Mouse (Mus musculus): ENCODE data around the gene Insrr.
"Not testable (repeated sequence)": the region's sequence is repeated elsewhere in the genome, so short reads cannot be mapped to it uniquely, and the experiment has no call there.

GRCm38 (mm10) chr3:87824206-87824605 is 27.5 kb downstream of the Insrr start, which contains the start of gene Pear1:
- not testable (repeated sequence) for TF ChIP-seq CTCF (IDR thresholded peaks at IDR 0.05; ENCODE audit: extremely low read depth, insufficient read depth, insufficient read length, insufficient replicate concordance); POLR2A (IDR thresholded peaks at IDR 0.05; ENCODE audit: low read depth, low read length)
